Mouse (Mus musculus) thymus, adult 2 months (tissue): Measurements from ENCODE around the gene C2cd5. TPM values are rescaled to one million over a fixed set of nuclear protein-coding genes. Genes with fewer than 3 reads are reported as not detected.

Experiments
- DNase-seq: peaks from one replicate; pipeline ENCODE4 v3.0.0; 2021
- H3K27ac ChIP-seq: fragments of 200-500 bp; 2 replicates; pipeline ENCODE4 v1.5.1; 2012; ENCODE audit warnings: low read length, control low read depth; ENCODE audit not compliant: control insufficient read depth, insufficient read depth
- H3K27me3 ChIP-seq: fragments of 200-500 bp; 2 replicates; pipeline ENCODE4 v1.6.1; 2012; ENCODE audit warnings: mild to moderate bottlenecking, low read length, moderate library complexity, mixed read lengths; ENCODE audit not compliant: control insufficient read depth, insufficient read depth
- H3K36me3 ChIP-seq: fragments of 200-500 bp; 2 replicates; pipeline ENCODE4 v1.6.1; 2012; ENCODE audit warnings: mild to moderate bottlenecking, low read length, moderate library complexity; ENCODE audit not compliant: control insufficient read depth, insufficient read depth
- H3K4me1 ChIP-seq: fragments of 200-500 bp; replicated peaks from 2 replicates; pipeline ENCODE4 v1.6.1; 2012; ENCODE audit warnings: low read length; ENCODE audit not compliant: control insufficient read depth, insufficient read depth
- H3K4me3 ChIP-seq: fragments of 200-500 bp; 2 replicates; pipeline ENCODE4 v1.5.1; 2012; ENCODE audit warnings: mild to moderate bottlenecking, low read length, control low read depth, moderate library complexity; ENCODE audit not compliant: control insufficient read depth, insufficient read depth
- CTCF ChIP-seq: fragments of 200-500 bp; IDR thresholded peaks from 2 replicates; pipeline ENCODE4 v1.5.1; 2012; ENCODE audit warnings: mild to moderate bottlenecking, control low read depth, low read length, moderate library complexity, borderline replicate concordance; ENCODE audit not compliant: control insufficient read depth, poor library complexity, insufficient read depth; ENCODE audit errors: extremely low read depth
- POLR2A ChIP-seq: fragments of 200-500 bp; IDR thresholded peaks from 2 replicates; pipeline ENCODE4 v1.6.1; 2012; ENCODE audit warnings: mild to moderate bottlenecking, low read length, control low read depth, moderate library complexity; ENCODE audit not compliant: control insufficient read depth, poor library complexity, insufficient read depth; ENCODE audit errors: extremely low read depth
- WGBS: fragments of 180-500 bp; shearing (Covaris S2); methylation state at CpG from one replicate; pipeline ENCODE4 v1.1.7; 2018; 5-methylcytosine and 5-hydroxymethylcytosine counted together
- polyA plus RNA-seq: library from polyadenylated mRNA; depleted of rRNA; stranded (reverse); fragments of >200 nt; gene quantifications from 2 replicates; pipeline ENCODE4 v1.2.3, GENCODE M21; 2012

The C2cd5 gene
- polyA plus RNA-seq, 1 experiment: 36.2 TPM

GRCm38 (mm10) chr6:142967407-142967806 is 132.5 kb downstream of the C2cd5 start:
- Histone ChIP-seq H3K4me1 (0 out of 2 replicates have a peak, but pooled peaks cover 3% of the 10 kb centered on the region), H3K27ac (no peak overlapping the region), H3K4me3 (no peak overlapping the region), H3K36me3 (no peaks in the 10 kb centered on the region), H3K27me3 (no peaks in the 10 kb centered on the region)
- no peak for DNase-seq
- no peak for TF ChIP-seq CTCF
- WGBS: 88% methylated on average over 1 of the region's 1 CpGs

DNA sequence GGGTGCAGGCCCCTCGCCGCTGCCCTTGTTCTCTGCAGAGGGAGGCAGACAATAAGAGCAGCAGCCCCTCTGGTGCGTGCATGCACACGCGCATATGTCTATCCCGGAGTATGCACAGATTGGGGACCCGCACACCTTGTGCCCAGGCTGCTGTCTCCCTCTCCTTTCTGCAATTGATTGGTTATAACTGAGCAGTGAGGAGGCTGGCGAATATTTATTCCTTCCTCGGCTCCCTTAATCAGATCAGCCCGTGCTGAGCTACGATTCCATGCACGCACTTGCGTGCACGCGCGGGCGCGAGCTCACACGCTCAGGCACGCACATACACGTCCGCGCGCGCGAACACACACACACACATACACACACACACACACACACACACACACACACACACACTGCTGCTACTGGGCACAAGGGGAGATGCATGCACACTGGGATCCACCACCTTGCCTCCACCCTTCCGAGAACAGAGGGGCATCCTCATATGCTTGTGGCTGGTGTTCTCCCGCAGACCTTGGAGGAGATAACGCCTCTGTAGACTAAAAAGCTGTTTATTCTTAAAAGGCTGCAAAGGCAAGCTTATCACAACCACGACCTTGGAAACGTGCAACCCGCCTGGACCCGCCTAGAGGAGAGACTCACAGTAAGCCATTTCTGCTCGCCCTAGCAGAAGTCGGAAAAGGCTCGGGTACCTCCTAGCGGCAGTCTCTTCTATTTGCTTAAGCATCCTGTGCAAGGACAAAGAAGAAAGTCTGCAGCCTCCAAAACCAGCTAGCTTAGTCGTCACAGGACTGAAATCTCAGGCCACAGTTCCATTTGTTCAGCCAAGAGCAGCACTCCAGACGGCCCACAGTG is 135.2 kb downstream of the C2cd5 start:
- TF ChIP-seq CTCF (peak; percentile 65; the same call in 1 of the 2 replicates), POLR2A (no peak)
- whole genome bisulfite sequencing: under 1% methylated on average over 39 of the region's 39 CpGs
- H3K27me3 ChIP-seq: no peaks in the 10 kb centered on the region
- peaks cover 7% of the 10 kb centered on the region; the same call in 1 of the 2 replicates for H3K4me1 ChIP-seq
- peak overlapping the region; percentile 59 for H3K27ac ChIP-seq
- peak overlapping the region; percentile 88 for H3K4me3 ChIP-seq
- H3K36me3 ChIP-seq: no peaks in the 10 kb centered on the region
- peak; percentile 90 for DNase-seq

GRCm38 (mm10) chr6:142964076-142964530 is 135.8 kb downstream of the C2cd5 start, which contains the start of gene St8sia1:
Gene St8sia1 (minus strand): TSS chr6:142964452.
- Histone ChIP-seq H3K4me3 (peak within 1 kb of the TSS; percentile 88), H3K27ac (peak within 1 kb of the TSS; percentile 59), H3K4me1 (peaks cover 12% of the 10 kb centered on the region; the same call in 1 of the 2 replicates), H3K36me3 (no peaks in the 10 kb centered on the region), H3K27me3 (no peaks in the 10 kb centered on the region)
- WGBS: under 1% methylated on average over 45 of the region's 45 CpGs
- peak; percentile 66 for DNase-seq
- TF ChIP-seq CTCF (no peak), POLR2A (no peak)

DNA sequence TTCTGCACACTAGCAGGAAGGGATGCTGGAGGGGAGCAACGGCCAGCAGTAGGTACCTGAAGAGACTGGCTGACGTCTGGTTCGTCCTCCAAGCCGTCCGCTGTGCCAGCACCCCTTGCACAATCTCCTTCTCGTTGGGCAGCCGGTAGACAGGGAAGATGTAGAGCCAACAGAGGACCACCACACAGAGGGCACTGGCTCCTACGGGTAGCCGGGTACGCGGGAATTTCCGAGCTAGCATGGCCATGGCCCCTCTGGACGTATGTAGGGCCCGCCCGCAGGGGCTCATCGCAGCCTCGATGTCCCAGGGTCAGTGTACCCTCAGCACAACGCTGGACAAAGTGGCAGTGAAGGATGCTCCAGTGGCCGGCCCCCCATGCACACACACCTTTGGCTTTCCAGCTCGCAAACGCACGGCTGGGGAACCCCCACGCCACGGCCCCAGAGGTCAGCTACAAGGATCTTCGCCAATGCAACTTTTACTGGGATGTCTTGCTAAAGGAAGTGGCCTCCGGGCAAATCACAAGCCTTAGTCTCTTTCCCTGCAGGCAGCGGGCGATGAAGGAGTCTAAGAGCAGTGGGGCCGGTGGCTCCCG is 136.4 kb downstream of the C2cd5 start:
- TF ChIP-seq POLR2A: no peak
- TF ChIP-seq CTCF: no peak
- no peaks in the 10 kb centered on the region for H3K36me3 ChIP-seq

GRCm38 (mm10) chr6:142962881-142963280 is 137.1 kb downstream of the C2cd5 start:
- H3K4me1 ChIP-seq: peaks cover 20% of the 10 kb centered on the region
- H3K27ac ChIP-seq: peak overlapping the region; percentile 59
- H3K27me3 ChIP-seq: no peaks in the 10 kb centered on the region
- H3K36me3 ChIP-seq: no peaks in the 10 kb centered on the region
- WGBS: 69% methylated on average over 14 of the region's 14 CpGs
- peak overlapping the region; percentile 88 for H3K4me3 ChIP-seq
- DNase-seq: no peak
- TF ChIP-seq POLR2A (no peak), CTCF (no peak)

More for the DNA sequence above, 136.4 kb downstream of the C2cd5 start:
- Histone ChIP-seq H3K4me3 (peak overlapping the region; percentile 88), H3K27me3 (no peaks in the 10 kb centered on the region), H3K27ac (peak overlapping the region; percentile 59), H3K4me1 (peaks cover 13% of the 10 kb centered on the region)
- DNase-seq: peak; percentile 53
- WGBS: 17% methylated on average over 30 of the region's 30 CpGs

DNA sequence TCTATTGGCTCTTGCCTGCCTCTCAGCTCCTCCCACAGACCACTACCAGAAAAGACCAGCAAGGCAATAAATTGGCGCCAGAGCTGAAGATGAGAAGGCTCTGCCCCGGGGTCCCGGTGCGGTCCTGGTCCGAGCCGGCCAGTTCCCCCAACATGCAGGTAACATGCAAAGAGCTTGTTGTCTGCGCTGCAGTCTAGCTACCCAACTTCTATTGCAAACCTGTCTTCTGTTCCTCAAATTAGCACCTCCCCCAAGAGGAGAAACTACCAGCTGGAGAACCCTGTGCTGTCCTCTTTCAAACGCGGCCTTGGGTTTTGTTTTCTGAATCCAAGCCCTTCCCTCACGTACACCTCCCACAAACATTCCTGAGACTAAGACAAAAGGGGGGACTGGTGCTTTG is 137.5 kb downstream of the C2cd5 start:
- peak; percentile 53 for DNase-seq
- H3K4me1 ChIP-seq: peaks cover 24% of the 10 kb centered on the region
- 20% methylated on average over 10 of the region's 10 CpGs for WGBS
- no peak for TF ChIP-seq POLR2A
- TF ChIP-seq CTCF: 0 out of 2 replicates have a peak, but pooled peaks have one; percentile 20
- H3K27me3 ChIP-seq: no peaks in the 10 kb centered on the region
- no peaks in the 10 kb centered on the region for H3K36me3 ChIP-seq
- H3K27ac ChIP-seq: peak overlapping the region; percentile 59
- H3K4me3 ChIP-seq: peak overlapping the region; percentile 88
